Mouse (Mus musculus) embryonic facial prominence, embryonic 10.5 days (tissue): ENCODE results near the gene Olfr860. TPM values are rescaled to one million over a fixed set of nuclear protein-coding genes. Genes with fewer than 3 reads are reported as not detected.
"Not testable (repeated sequence)": the region's sequence is repeated elsewhere in the genome, so short reads cannot be mapped to it uniquely, and the experiment has no call there.

Experiments
- DNase-seq: peaks from one replicate; pipeline ENCODE4 v3.0.0-alpha.2; 2017; ENCODE audit warnings: low spot score
- H3K27ac ChIP-seq: fragments of 300-500 bp; sonication (generic); replicated peaks from 2 replicates; pipeline ENCODE4 v1.5.1; 2016; ENCODE audit warnings: mild to moderate bottlenecking
- H3K27me3 ChIP-seq: fragments of 300-500 bp; sonication (generic); replicated peaks from 2 replicates; pipeline ENCODE4 v1.6.1; 2016; ENCODE audit warnings: low read depth, mild to moderate bottlenecking; ENCODE audit not compliant: poor library complexity, severe bottlenecking
- H3K36me3 ChIP-seq: fragments of 300-500 bp; sonication (generic); replicated peaks from 2 replicates; pipeline ENCODE4 v1.6.1; 2016; ENCODE audit warnings: mild to moderate bottlenecking, moderate library complexity
- H3K4me1 ChIP-seq: fragments of 300-500 bp; sonication (generic); 2 replicates; pipeline ENCODE4 v1.6.1; 2016
- H3K4me3 ChIP-seq: fragments of 300-500 bp; sonication (generic); 2 replicates; pipeline ENCODE4 v1.5.1; 2016; ENCODE audit warnings: mild to moderate bottlenecking, moderate library complexity
- H3K9me3 ChIP-seq: fragments of 300-500 bp; sonication (generic); 2 replicates; pipeline ENCODE4 v1.6.1; 2016; ENCODE audit warnings: mild to moderate bottlenecking
- WGBS: fragments of 180-500 bp; shearing (Covaris S2); methylation state at CpG from one replicate; pipeline ENCODE4 v1.1.7; 2016; 5-methylcytosine and 5-hydroxymethylcytosine counted together
- polyA plus RNA-seq: library from polyadenylated mRNA; unstranded; fragments of >200 nt; fragmentation: Nextera tagmentation; extraction: Ambion mirVana; gene quantifications from 2 replicates; pipeline ENCODE4 v1.2.1, GENCODE M21; 2016

The Olfr860 gene
- polyA plus RNA-seq = not detected in 2 replicates

DNA sequence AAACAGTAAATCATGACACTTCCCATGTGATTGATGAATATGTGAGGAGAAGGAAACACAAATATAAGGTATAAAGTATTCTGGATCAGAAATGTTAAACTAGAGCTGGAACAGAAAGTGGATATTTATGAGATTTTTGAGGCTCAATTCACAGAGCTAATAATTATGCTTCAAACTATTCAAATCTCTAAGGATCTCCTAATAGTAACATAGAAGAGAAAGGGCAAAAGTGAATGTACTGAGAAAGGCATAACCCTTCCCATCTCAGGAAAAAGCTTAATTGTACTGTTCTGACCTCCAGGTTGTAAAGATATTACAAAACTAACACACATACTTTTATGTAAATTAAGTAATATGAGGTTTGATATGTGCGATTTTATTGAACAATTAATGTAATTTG, at the start of gene Olfr860:
Gene Olfr860 (minus strand): TSS at position 101 of the 400 bp plus-strand sequence.
- H3K9me3 ChIP-seq = no peaks in the 10 kb centered on the region
- 80% methylated on average over 1 of the region's 1 CpGs for WGBS
- no peaks in the 10 kb centered on the region for H3K4me1 ChIP-seq
- no peak within 1 kb of the TSS for H3K27ac ChIP-seq
- no peak within 1 kb of the TSS for H3K4me3 ChIP-seq
- H3K36me3 ChIP-seq = no peaks in the 10 kb centered on the region
- DNase-seq = no peak
- H3K27me3 ChIP-seq = no peaks in the 10 kb centered on the region

DNA sequence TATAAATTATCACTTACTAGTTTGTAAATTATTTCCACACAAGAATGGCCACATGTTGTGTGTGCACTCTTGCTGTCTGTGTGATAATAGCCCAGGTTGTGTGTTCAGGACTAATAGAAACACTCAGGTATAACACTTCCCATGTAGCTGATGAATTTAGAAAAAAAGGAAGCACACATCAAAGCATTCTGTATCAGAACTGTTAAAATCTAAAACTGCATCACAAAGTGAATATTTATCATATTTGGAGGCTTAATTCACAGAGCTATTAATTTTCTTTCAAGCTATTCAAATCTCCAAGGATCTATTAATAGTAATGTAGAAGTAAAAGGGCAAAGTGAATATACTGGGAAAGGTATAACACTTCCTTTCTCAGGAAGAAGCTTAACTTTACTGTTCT, 38.4 kb upstream of the Olfr860 start, which contains the start of gene Olfr862:
Gene Olfr862 (minus strand): TSS at position 101 of the 400 bp plus-strand sequence.
- H3K4me1 ChIP-seq = no peaks in the 10 kb centered on the region
- DNase-seq = no peak
- no peak within 1 kb of the TSS for H3K4me3 ChIP-seq
- H3K9me3 ChIP-seq = peaks cover 14% of the 10 kb centered on the region
- no peaks in the 10 kb centered on the region for H3K36me3 ChIP-seq
- H3K27me3 ChIP-seq = no peaks in the 10 kb centered on the region
- H3K27ac ChIP-seq = no peak within 1 kb of the TSS

DNA sequence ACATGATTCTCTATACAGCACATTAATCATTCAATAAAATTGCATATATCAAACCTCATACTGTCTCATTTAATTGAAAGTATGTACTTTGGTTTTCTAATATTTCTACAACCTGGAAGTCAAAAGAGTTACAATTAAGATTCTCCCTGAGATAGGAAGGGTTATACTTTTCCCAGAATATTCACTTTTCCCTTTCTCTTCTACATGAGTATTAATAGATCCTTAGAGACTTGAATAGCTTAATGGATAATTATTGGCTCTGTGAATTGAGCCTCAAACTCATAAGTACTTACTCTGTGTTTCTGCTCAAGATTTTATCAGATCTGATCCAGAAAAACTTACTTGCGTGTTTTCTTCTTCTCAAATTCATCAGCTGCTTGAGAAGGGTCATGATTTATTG, 44.9 kb downstream of the Olfr860 start, which contains the start of gene Olfr859:
Gene Olfr859 (plus strand): TSS at position 301 of the 400 bp plus-strand sequence.
- 81% methylated on average over 1 of the region's 1 CpGs for WGBS
- H3K4me3 ChIP-seq, H3K4me1 ChIP-seq, DNase-seq, H3K27ac ChIP-seq, H3K27me3 ChIP-seq, H3K36me3 ChIP-seq: not testable (repeated sequence)
- H3K9me3 ChIP-seq = peaks cover 16% of the 10 kb centered on the region

DNA sequence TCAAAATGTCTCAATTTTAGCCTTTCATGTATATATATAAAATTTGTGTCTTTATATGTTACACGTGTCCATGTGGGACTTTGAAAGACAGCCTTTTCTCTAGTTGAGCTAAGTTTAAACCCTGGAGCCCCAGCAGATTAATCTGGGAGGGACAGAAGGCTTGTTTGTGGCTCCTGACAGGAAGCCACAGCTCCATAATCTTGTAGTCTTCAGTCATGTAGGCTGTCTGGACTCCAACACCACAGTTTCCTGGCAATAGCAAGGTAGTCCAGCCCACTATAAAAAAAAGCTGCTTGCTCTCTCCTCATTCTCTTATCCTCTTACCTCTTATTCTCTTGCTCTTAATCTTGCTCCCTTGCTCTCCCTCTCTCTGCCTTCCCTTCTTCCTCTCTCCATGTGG, 46.5 kb downstream of the Olfr860 start:
- Histone ChIP-seq H3K27me3 (no peaks in the 10 kb centered on the region), H3K4me3 (no peak overlapping the region), H3K27ac (no peak overlapping the region), H3K36me3 (no peaks in the 10 kb centered on the region), H3K4me1 (no peaks in the 10 kb centered on the region), H3K9me3 (peaks cover 16% of the 10 kb centered on the region)
- DNase-seq = no peak
- WGBS = 89% methylated on average over 1 of the region's 1 CpGs

Other genes starting within 250 kb of the Olfr860 start
- 36.3 and 37.8 TPM in 2 replicates for gene Zfp317, start 227.6 kb downstream of the Olfr860 start, polyA plus RNA-seq
- not detected in 2 replicates for gene Olfr857, start 140.3 kb downstream of the Olfr860 start, polyA plus RNA-seq
- gene Olfr58, start 69.5 kb downstream of the Olfr860 start, polyA plus RNA-seq = not detected in 2 replicates
- not detected in 2 replicates for gene Olfr859, start 44.8 kb downstream of the Olfr860 start, polyA plus RNA-seq
- not detected in 2 replicates for gene Olfr862, start 38.3 kb upstream of the Olfr860 start, polyA plus RNA-seq
- gene Olfr77, start 67.1 kb upstream of the Olfr860 start, polyA plus RNA-seq = 0.15 and 0.20 TPM in 2 replicates
- gene Olfr866, start 178.3 kb upstream of the Olfr860 start, polyA plus RNA-seq = not detected in 2 replicates
- not detected in 2 replicates for gene Olfr867, start 207.8 kb upstream of the Olfr860 start, polyA plus RNA-seq
- not detected in 2 replicates for gene Olfr868, start 248.9 kb upstream of the Olfr860 start, polyA plus RNA-seq